Mouse (Mus musculus) cerebellum, postnatal 4 days (tissue): ENCODE results near the gene Lpcat2.

ENCODE experiments used
- DNase-seq, 2 experiments: peaks; one replicate each; pipeline ENCODE4 v3.0.0; 2022; ENCODE audit warnings: low spot score in 2 of 2, mixed read lengths in 1 of 2

The Lpcat2 gene

GRCm38 (mm10) chr8:92855171-92855894, at the start of gene Lpcat2:
Lpcat2 (plus strand) TSS chr8:92855339.
- DNase-seq = peak; percentile 36 to 43

GRCm38 (mm10) chr8:92812773-92813172, 42.4 kb upstream of the Lpcat2 start:
- no peak for DNase-seq

- DNase-seq = no peak
Measured at GRCm38 (mm10) chr8:92815661-92816060, 39.5 kb upstream of the Lpcat2 start.

- peak; percentile 89 to 96 for DNase-seq
Measured at GRCm38 (mm10) chr8:92817928-92818818, 37.0 kb upstream of the Lpcat2 start.

- DNase-seq = no peak
Measured at GRCm38 (mm10) chr8:92821151-92821550, 34.0 kb upstream of the Lpcat2 start.

GRCm38 (mm10) chr8:92822386-92822785, 32.8 kb upstream of the Lpcat2 start:
- no peak for DNase-seq

- no peak for DNase-seq
Measured at GRCm38 (mm10) chr8:92825991-92826390, 29.1 kb upstream of the Lpcat2 start.

GRCm38 (mm10) chr8:92827243-92828034, 27.7 kb upstream of the Lpcat2 start, which contains the start of gene Mmp2:
Mmp2 (plus strand) TSS chr8:92827291.
- no peak for DNase-seq

- DNase-seq = peak; percentile 51 to 86
Measured at GRCm38 (mm10) chr8:92828251-92828743, 26.8 kb upstream of the Lpcat2 start.

- DNase-seq = no peak
Measured at GRCm38 (mm10) chr8:92834065-92834731, 20.9 kb upstream of the Lpcat2 start.

GRCm38 (mm10) chr8:92834786-92835500, 20.2 kb upstream of the Lpcat2 start:
- no peak for DNase-seq

GRCm38 (mm10) chr8:92835901-92836300, 19.2 kb upstream of the Lpcat2 start:
- no peak for DNase-seq

GRCm38 (mm10) chr8:92838616-92839015, 16.5 kb upstream of the Lpcat2 start:
- DNase-seq = no peak

- DNase-seq = no peak
Measured at GRCm38 (mm10) chr8:92839161-92839560, 16.0 kb upstream of the Lpcat2 start.

GRCm38 (mm10) chr8:92839876-92840275, 15.3 kb upstream of the Lpcat2 start:
- DNase-seq = no peak

GRCm38 (mm10) chr8:92846684-92847083, 8.5 kb upstream of the Lpcat2 start:
- DNase-seq = no peak

- DNase-seq = no peak
Measured at GRCm38 (mm10) chr8:92847299-92847698, 7.8 kb upstream of the Lpcat2 start.

- DNase-seq = no peak
Measured at GRCm38 (mm10) chr8:92849261-92849660, 5.9 kb upstream of the Lpcat2 start.

- DNase-seq = peak; percentile 50 to 67
Measured at GRCm38 (mm10) chr8:92850239-92850638, 4.9 kb upstream of the Lpcat2 start.

- no peak for DNase-seq
Measured at GRCm38 (mm10) chr8:92851381-92851780, 3.8 kb upstream of the Lpcat2 start.
